Mouse (Mus musculus): ENCODE results near the gene Igfn1.

DNA sequence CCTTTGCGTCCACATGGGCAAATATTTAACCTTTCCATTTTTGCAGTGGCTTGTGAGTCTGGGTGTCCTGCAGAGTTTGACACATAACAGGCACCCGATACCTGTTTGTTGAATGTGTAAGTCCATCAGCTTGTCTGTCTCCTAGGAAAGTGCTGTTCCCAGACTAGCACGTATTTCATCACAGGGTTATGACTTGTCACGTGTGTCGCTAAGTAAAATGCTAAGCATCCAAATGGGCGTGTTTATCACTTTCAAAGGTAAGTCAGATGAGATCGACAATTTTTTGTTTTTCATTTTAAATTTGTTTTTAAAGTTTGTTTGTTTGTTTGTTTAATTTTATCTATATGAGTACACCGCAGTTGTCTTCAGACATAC lies 2.0 kb upstream of the Igfn1 start:
- TF ChIP-seq CTCF (conservative IDR thresholded peaks at IDR 0.05; ENCODE audit: low read length) (no peak), POU5F1 (IDR thresholded peaks at IDR 0.05; ENCODE audit: borderline replicate concordance, low read length) (no peak), NANOG (IDR thresholded peaks at IDR 0.05; ENCODE audit: borderline replicate concordance, low read length) (no peak)
